Mouse (Mus musculus) embryonic facial prominence, embryonic 13.5 days (tissue): ENCODE data around the gene Guca2b. TPM values are rescaled to one million over a fixed set of nuclear protein-coding genes. Genes with fewer than 3 reads are reported as not detected.
"Not testable (repeated sequence)": the region's sequence is repeated elsewhere in the genome, so short reads cannot be mapped to it uniquely, and the experiment has no call there.

Experiments
- ATAC-seq: fragments of 200-750 bp; cut with Nextera tagmentation; 2 replicates; pipeline ENCODE4 v1.8.0; 2017; ENCODE audit warnings: low read depth; ENCODE audit not compliant: insufficient number of reproducible peaks, insufficient read depth, low FRiP score, low TSS enrichment
- H3K27ac ChIP-seq: fragments of 300-500 bp; sonication (generic); 2 replicates; pipeline ENCODE4 v1.5.1; 2015; ENCODE audit warnings: moderate library complexity, mild to moderate bottlenecking, inconsistent platforms
- H3K27me3 ChIP-seq: fragments of 300-500 bp; sonication (generic); 2 replicates; pipeline ENCODE4 v1.6.1; 2015; ENCODE audit warnings: mild to moderate bottlenecking, inconsistent platforms
- H3K36me3 ChIP-seq: fragments of 300-500 bp; sonication (generic); 2 replicates; pipeline ENCODE4 v1.6.1; 2015; ENCODE audit warnings: mild to moderate bottlenecking, inconsistent platforms
- H3K4me1 ChIP-seq: fragments of 300-500 bp; sonication (generic); 2 replicates; pipeline ENCODE4 v1.6.1; 2015; ENCODE audit warnings: inconsistent platforms
- H3K4me2 ChIP-seq: fragments of 300-500 bp; sonication (generic); 2 replicates; pipeline ENCODE4 v1.6.1; 2015; ENCODE audit warnings: moderate library complexity, mild to moderate bottlenecking, inconsistent platforms
- H3K4me3 ChIP-seq: fragments of 300-500 bp; sonication (generic); 2 replicates; pipeline ENCODE4 v1.5.1; 2015; ENCODE audit warnings: mild to moderate bottlenecking, inconsistent platforms
- H3K9ac ChIP-seq: fragments of 300-500 bp; sonication (generic); 2 replicates; pipeline ENCODE4 v1.6.1; 2015; ENCODE audit warnings: mild to moderate bottlenecking, inconsistent platforms
- H3K9me3 ChIP-seq: fragments of 300-500 bp; sonication (generic); 2 replicates; pipeline ENCODE4 v1.6.1; 2016; ENCODE audit warnings: inconsistent platforms
- WGBS: fragments of 180-500 bp; shearing (Covaris S2); methylation state at CpG from one replicate; pipeline ENCODE4 v1.1.7; 2015; ENCODE audit warnings: mixed read lengths; 5-methylcytosine and 5-hydroxymethylcytosine counted together
- polyA plus RNA-seq: library from polyadenylated mRNA; unstranded; fragments of >200 nt; fragmentation: Nextera tagmentation; extraction: Ambion mirVana; gene quantifications from 2 replicates; pipeline ENCODE4 v1.2.1, GENCODE M21; 2015

Guca2b gene
- polyA plus RNA-seq, 1 experiment from 2014 or later, result not detected

GRCm38 (mm10) chr4:119628363-119628762, 30.4 kb downstream of the Guca2b start:
- ATAC-seq, result not testable (repeated sequence)

GRCm38 (mm10) chr4:119627317-119627716, 31.4 kb downstream of the Guca2b start:
- Histone ChIP-seq H3K9me3 (no peaks in the 10 kb centered on the region), H3K9ac (no peak overlapping the region), H3K4me1 (no peaks in the 10 kb centered on the region), H3K36me3 (peaks cover 56% of the 10 kb centered on the region), H3K4me3 (no peak overlapping the region), H3K27ac (no peak overlapping the region), H3K4me2 (no peak overlapping the region), H3K27me3 (no peaks in the 10 kb centered on the region)
- 88% methylated on average over 4 of the region's 4 CpGs for WGBS
- ATAC-seq, result no peak

More at GRCm38 (mm10) chr4:119628363-119628762, 30.4 kb downstream of the Guca2b start:
- not testable (repeated sequence) for H3K9ac ChIP-seq, H3K4me1 ChIP-seq, H3K27ac ChIP-seq, H3K4me2 ChIP-seq, H3K4me3 ChIP-seq, H3K27me3 ChIP-seq, H3K9me3 ChIP-seq
- H3K36me3 ChIP-seq, result peaks cover 46% of the 10 kb centered on the region
- 88% methylated on average over 4 of the region's 4 CpGs for WGBS

GRCm38 (mm10) chr4:119626876-119627275, 31.9 kb downstream of the Guca2b start:
- WGBS, result 87% methylated on average over 3 of the region's 3 CpGs
- H3K9ac ChIP-seq, result no peak overlapping the region
- no peak overlapping the region for H3K4me2 ChIP-seq
- H3K27me3 ChIP-seq, result no peaks in the 10 kb centered on the region
- peaks cover 60% of the 10 kb centered on the region for H3K36me3 ChIP-seq
- H3K27ac ChIP-seq, result no peak overlapping the region
- no peaks in the 10 kb centered on the region for H3K4me1 ChIP-seq
- no peaks in the 10 kb centered on the region for H3K9me3 ChIP-seq
- no peak for ATAC-seq
- no peak overlapping the region for H3K4me3 ChIP-seq

- Histone ChIP-seq H3K4me3 (no peak overlapping the region), H3K9me3 (no peaks in the 10 kb centered on the region), H3K36me3 (peaks cover 67% of the 10 kb centered on the region), H3K4me2 (no peak overlapping the region), H3K27me3 (no peaks in the 10 kb centered on the region), H3K9ac (no peak overlapping the region), H3K4me1 (no peaks in the 10 kb centered on the region), H3K27ac (no peak overlapping the region)
- ATAC-seq, result no peak
- 75% methylated on average over 7 of the region's 7 CpGs for WGBS
Observed at GRCm38 (mm10) chr4:119626081-119626645, 32.6 kb downstream of the Guca2b start.

- ATAC-seq, result no peak
- WGBS, result 83% methylated on average over 4 of the region's 4 CpGs
- no peak overlapping the region for H3K27ac ChIP-seq
- H3K4me2 ChIP-seq, result no peak overlapping the region
- no peak overlapping the region for H3K9ac ChIP-seq
- no peaks in the 10 kb centered on the region for H3K4me1 ChIP-seq
- no peaks in the 10 kb centered on the region for H3K27me3 ChIP-seq
- H3K36me3 ChIP-seq, result peaks cover 11% of the 10 kb centered on the region
- no peak overlapping the region for H3K4me3 ChIP-seq
- no peaks in the 10 kb centered on the region for H3K9me3 ChIP-seq
Observed at GRCm38 (mm10) chr4:119614724-119615123, 44.0 kb downstream of the Guca2b start.

GRCm38 (mm10) chr4:119614078-119614477, 44.7 kb downstream of the Guca2b start:
- H3K4me3 ChIP-seq, result no peak overlapping the region
- no peaks in the 10 kb centered on the region for H3K9me3 ChIP-seq
- no peak overlapping the region for H3K4me2 ChIP-seq
- no peak for ATAC-seq
- peaks cover 7% of the 10 kb centered on the region for H3K36me3 ChIP-seq
- no peaks in the 10 kb centered on the region for H3K27me3 ChIP-seq
- no peaks in the 10 kb centered on the region for H3K4me1 ChIP-seq
- H3K9ac ChIP-seq, result no peak overlapping the region
- H3K27ac ChIP-seq, result no peak overlapping the region
- WGBS, result 80% methylated on average over 1 of the region's 1 CpGs

DNA sequence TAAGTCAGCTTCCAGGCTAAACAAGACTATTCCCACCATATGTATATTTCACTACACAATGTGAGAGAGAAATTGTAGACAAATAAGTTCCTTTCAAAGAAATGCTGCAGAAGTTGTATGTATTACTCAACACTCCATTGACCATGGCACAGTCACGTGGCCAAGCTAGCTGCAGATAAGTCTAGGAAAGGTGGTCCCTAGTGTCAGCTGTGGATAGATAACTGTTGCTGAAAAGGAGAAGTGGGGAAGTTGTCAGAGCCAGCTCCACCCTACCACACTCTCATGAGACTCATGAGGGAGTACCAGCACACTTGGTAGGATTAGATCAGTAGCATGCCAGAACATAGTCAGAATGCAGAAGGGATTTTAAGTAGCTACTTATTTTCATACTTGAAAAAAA, 49.3 kb downstream of the Guca2b start:
- no peak overlapping the region for H3K4me3 ChIP-seq
- no peak overlapping the region for H3K4me2 ChIP-seq
- no peaks in the 10 kb centered on the region for H3K27me3 ChIP-seq
- ATAC-seq, result no peak
- H3K4me1 ChIP-seq, result no peaks in the 10 kb centered on the region
- 82% methylated on average over 1 of the region's 1 CpGs for WGBS
- H3K27ac ChIP-seq, result no peak overlapping the region
- no peak overlapping the region for H3K9ac ChIP-seq
- no peaks in the 10 kb centered on the region for H3K9me3 ChIP-seq
- peaks cover 16% of the 10 kb centered on the region for H3K36me3 ChIP-seq

Other genes with a start within 250 kb of the Guca2b start
- gene Ccdc30, start 243.4 kb downstream of the Guca2b start, polyA plus RNA-seq, result 5.0 and 6.4 TPM in 2 replicates
- 28.3 and 32.2 TPM in 2 replicates for gene Ppcs, start 236.5 kb downstream of the Guca2b start, polyA plus RNA-seq
- 0.63 TPM in 1 of 2 replicates, not detected in the other for gene Zmynd12, start 236.1 kb downstream of the Guca2b start, polyA plus RNA-seq
- 0.61 and 1.2 TPM in 2 replicates for gene Rimkla, start 166.3 kb downstream of the Guca2b start, polyA plus RNA-seq
- gene Foxj3, start 122.0 kb downstream of the Guca2b start, polyA plus RNA-seq, result 27.1 and 29.6 TPM in 2 replicates
- 5.1 and 5.7 TPM in 2 replicates for gene Frg2f1, start 119.4 kb downstream of the Guca2b start, polyA plus RNA-seq
- gene Guca2a, start 21.2 kb downstream of the Guca2b start, polyA plus RNA-seq, result 2.6 TPM in 1 of 2 replicates, not detected in the other
- 3.6 and 3.7 TPM in 2 replicates for gene Hivep3, start 74.8 kb upstream of the Guca2b start, polyA plus RNA-seq